Mouse (Mus musculus): ENCODE results near the gene Gria2.

Gene Gria2

GRCm38 (mm10) chr3:80775971-80776370 lies 26.7 kb downstream of the Gria2 start:
- DNase-seq (ENCODE audit: low spot score in 2 of 2) = no peak

- no peak for DNase-seq (ENCODE audit: low spot score in 2 of 2)
Observed at GRCm38 (mm10) chr3:80774005-80774764, 28.4 kb downstream of the Gria2 start.

- DNase-seq (ENCODE audit: low spot score in 2 of 2) = no peak
Observed at GRCm38 (mm10) chr3:80773232-80773631, 29.4 kb downstream of the Gria2 start.

DNA sequence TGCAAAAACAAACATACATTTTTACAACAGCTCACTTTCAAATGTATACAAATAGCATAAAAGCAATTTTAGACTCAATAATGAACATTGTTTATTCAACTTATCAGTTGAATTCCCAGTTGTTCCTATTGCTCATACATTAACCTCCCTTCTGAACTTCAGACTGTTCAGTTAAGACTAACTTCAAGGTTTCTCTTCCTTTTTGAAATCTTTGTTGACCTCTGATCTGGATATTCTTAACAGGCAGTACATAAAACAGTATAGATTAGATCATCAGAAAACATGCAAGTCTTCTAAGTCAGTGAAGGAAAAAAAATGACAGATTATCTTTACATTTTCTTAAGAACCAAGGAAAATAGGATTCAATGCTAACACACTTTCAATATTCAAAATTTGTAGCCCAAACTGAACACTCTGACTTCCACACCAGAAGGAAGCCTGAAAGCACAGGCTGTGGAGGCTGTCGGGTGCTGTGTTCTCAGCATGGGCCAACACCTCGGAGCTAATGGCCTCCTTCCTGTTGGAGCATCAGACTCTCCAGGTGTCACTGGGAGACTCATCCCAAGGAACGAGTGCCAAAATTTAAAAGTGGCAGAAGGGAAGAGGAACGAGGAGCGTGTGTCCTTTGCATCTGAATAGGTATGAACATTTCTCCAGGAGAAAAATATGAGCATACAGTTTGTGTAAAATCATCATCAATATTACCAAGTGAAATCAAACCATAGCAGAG lies 33.0 kb downstream of the Gria2 start:
- DNase-seq (ENCODE audit: low spot score in 2 of 2) = no peak

GRCm38 (mm10) chr3:80758955-80759354 lies 43.7 kb downstream of the Gria2 start:
- no peak for DNase-seq (ENCODE audit: low spot score in 2 of 2)

DNA sequence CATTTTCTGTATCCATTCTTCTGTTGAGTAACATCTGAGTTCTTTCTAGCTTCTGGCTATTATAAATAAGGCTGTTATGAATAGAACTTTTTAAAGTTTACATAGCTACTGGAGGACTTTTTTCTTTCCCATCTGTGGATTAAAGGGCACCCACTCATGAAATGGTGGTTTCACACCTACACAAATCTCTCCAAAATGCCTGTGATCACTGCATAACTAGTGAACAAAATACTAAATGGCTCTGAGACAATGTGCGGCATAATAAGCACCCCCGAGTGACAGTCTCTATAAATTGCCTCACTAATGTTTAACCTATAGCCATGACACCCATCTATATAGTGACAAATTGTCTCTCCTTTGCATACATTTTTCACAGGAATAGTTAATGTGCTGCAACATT lies 44.3 kb downstream of the Gria2 start:
- DNase-seq (ENCODE audit: low spot score in 2 of 2) = no peak

GRCm38 (mm10) chr3:80750786-80751185 lies 51.8 kb downstream of the Gria2 start:
- no peak for DNase-seq (ENCODE audit: low spot score in 2 of 2)

GRCm38 (mm10) chr3:80725205-80725604 lies 77.4 kb downstream of the Gria2 start:
- no peak for DNase-seq (ENCODE audit: low spot score in 2 of 2)

GRCm38 (mm10) chr3:80713123-80713522 lies 89.5 kb downstream of the Gria2 start:
- DNase-seq (ENCODE audit: low spot score in 2 of 2) = no peak

- no peak for DNase-seq (ENCODE audit: low spot score in 2 of 2)
Observed at GRCm38 (mm10) chr3:80708992-80709391, 93.6 kb downstream of the Gria2 start.

DNA sequence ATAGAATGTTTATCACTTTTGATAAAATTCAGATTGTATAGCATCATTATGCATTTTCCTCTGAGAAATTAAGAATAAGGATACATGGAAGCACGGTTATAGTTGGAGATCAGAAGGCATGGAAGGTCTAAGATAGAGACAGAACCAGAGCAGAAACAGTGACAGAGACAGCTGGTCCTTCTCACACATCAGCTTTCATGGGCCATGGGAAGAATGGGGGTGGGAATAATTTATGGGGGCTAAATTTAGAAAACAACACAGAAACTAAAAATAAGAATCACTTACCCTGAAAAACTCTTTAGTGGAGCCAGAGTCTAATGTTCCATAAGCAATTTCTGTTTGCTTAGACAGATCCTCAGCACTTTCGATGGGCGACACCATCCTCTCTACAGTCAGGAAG lies 100.5 kb downstream of the Gria2 start:
- no peak for DNase-seq (ENCODE audit: low spot score in 2 of 2)

DNA sequence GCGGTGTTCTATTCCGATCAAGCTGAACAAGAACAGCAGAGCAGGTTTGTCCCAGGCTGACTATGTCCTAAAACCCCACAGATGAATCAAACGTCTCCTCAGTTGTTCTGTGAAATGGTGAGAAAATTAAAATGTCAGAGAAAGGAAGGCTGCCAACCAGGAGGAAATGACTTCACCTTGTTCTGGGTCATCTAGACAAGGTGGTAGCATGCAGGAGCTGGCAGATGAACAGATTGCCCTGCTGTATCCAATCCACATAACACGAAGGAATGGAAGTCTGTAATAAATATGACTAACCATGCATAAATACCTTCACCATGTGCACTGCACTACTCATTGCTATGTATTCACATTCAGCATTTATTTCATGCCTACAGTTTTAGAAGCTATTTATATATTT lies 105.1 kb downstream of the Gria2 start:
- no peak for DNase-seq (ENCODE audit: low spot score in 2 of 2)

DNA sequence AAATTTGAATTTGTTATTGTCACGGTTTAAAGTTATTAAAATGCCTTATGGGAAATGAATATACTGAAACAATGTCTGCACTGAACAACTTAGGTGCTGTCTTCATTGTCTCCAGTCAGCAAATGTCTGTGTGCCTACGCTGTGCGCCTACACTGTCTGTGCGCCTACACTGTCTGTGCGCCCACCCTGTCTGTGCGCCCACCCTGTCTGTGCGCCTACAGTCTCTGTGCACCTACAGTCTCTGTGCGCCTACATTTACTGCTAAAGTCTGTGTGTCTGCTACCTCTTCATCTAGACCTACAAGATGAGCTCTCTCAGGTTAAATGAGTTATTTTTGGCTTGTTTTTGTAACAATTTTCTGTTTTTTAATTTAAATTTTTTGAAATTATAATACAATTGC lies 107.7 kb downstream of the Gria2 start:
- no peak for DNase-seq (ENCODE audit: low spot score in 2 of 2)

DNA sequence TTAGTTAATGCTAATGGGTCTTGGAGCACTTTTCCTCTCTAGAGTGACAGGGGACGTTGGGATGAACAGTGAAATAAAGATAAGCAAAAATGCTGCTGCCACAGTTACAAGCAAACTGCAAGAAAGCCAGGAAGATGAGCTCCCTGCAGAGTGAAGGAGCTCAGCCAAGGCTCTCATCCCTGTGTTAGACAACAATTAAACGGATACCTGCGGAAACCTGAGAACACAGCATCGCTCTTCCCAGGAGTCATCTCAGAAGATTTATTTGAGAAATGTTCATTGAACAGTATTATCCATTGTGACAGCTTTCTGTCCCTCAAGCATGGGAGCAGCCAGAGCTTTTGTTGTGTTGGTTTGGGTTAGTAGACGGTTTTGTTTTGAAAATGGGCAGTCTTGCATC lies 137.5 kb downstream of the Gria2 start:
- DNase-seq (ENCODE audit: low spot score in 2 of 2) = no peak

- no peak for DNase-seq (ENCODE audit: low spot score in 2 of 2)
Observed at GRCm38 (mm10) chr3:80663293-80663692, 139.3 kb downstream of the Gria2 start.

DNA sequence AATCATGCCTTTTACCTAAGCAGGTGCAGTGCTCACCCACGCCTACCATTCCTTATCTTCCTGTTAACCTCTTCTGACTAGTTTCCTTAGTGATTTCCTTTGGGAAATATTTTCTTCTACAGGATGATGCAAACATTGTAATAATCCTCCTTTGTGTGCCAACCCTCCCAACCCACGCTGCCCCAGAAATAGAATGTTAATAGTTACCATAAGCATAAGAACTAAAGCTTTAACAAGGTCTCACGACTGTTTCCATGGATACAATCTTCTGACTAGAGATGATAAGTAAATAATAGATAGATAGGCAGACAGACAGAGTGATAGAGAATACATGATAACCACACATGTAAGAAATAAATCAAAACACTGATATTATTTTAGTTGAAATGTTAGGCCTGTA lies 140.8 kb downstream of the Gria2 start:
- DNase-seq (ENCODE audit: low spot score in 2 of 2) = no peak

DNA sequence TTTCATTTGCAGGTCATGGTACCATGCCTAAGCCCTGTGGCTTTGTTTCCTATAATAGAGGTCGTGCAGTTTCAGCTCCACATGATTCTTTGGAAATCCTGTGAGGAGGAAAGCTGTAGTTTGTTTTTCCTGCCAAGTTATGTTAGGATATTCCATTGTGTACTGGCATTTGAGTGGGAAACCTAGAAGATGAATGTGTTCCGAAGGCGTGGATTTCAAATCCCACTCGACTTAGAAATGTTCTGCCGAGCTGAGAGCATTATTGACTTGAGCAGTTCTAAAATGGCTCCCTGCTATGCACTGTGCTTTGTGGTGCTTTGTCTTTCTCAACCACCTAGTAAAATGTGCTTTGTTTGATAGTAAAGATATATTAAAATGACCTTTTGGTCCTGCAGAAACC lies 150.4 kb downstream of the Gria2 start:
- no peak for DNase-seq (ENCODE audit: low spot score in 2 of 2)

Data from natural killer cell, adult 2 months (primary cell).